Mouse (Mus musculus) left cerebral cortex, adult 2 months (tissue): ENCODE results near the gene Tspan10. TPM values are rescaled to one million over a fixed set of nuclear protein-coding genes. Genes with fewer than 3 reads are reported as not detected.
A peak's percentile ranks its signal among the peaks of the same experiment; 100 is the strongest.

Source experiments
- DNase-seq, 2 experiments: peaks; one replicate each; pipeline ENCODE4 v3.0.0; 2021 to 2022; ENCODE audit warnings: low spot score in 2 of 2, mixed read lengths in 1 of 2; ENCODE audit errors: extremely low spot score in 1 of 2
- H3K27ac ChIP-seq: fragments of 200-600 bp; 2 replicates; pipeline ENCODE4 v1.8.1; 2022
- H3K4me3 ChIP-seq: fragments of 200-600 bp; 2 replicates; pipeline ENCODE4 v1.8.1; 2022
- CTCF ChIP-seq: fragments of 200-600 bp; IDR thresholded peaks from 2 replicates; pipeline ENCODE4 v1.8.1; 2022; ENCODE audit warnings: antibody characterized with exemption, mild to moderate bottlenecking, moderate library complexity
- intact Hi-C: fragments of 180-260 bp; cut with DNase I; formaldehyde crosslinking; loops from one replicate; pipeline ENCODE4 v1.15.1; 2025
- total RNA-seq, 2 experiments: library from RNA; stranded (reverse); gene quantifications; 2 replicates each; pipeline ENCODE4 v1.2.3; 2021

Tspan10 gene
- total RNA-seq, 2 experiments from 2014 or later: 3.8 TPM; not detected in 1

GRCm38 (mm10) chr11:120426727-120427126 lies 15.7 kb upstream of the Tspan10 start:
- TF ChIP-seq CTCF: no peak

GRCm38 (mm10) chr11:120437152-120437856 lies 5.1 kb upstream of the Tspan10 start, which contains the start of gene Nploc4:
Gene Nploc4 (minus strand): TSS chr11:120437708.
- intact Hi-C loops: no loop called here
- Histone ChIP-seq H3K4me3 (peak within 1 kb of the TSS; percentile 95), H3K27ac (peak within 1 kb of the TSS; percentile 92)
- TF ChIP-seq CTCF: peak; percentile 23
- DNase-seq: peak; percentile 85 to 89

More at GRCm38 (mm10) chr11:120426727-120427126, 15.7 kb upstream of the Tspan10 start:
- intact Hi-C loops: no loop called here
- no peak for DNase-seq
- Histone ChIP-seq H3K4me3 (no peak overlapping the region), H3K27ac (no peak overlapping the region)

- H3K4me3 ChIP-seq: peak overlapping the region; percentile 95
- no peak for TF ChIP-seq CTCF
- DNase-seq: no peak
- H3K27ac ChIP-seq: peak overlapping the region; percentile 92
- intact Hi-C loops: no loop called here
These were observed 4.5 kb upstream of the Tspan10 start for GRCm38 (mm10) chr11:120437857-120438385.

DNA sequence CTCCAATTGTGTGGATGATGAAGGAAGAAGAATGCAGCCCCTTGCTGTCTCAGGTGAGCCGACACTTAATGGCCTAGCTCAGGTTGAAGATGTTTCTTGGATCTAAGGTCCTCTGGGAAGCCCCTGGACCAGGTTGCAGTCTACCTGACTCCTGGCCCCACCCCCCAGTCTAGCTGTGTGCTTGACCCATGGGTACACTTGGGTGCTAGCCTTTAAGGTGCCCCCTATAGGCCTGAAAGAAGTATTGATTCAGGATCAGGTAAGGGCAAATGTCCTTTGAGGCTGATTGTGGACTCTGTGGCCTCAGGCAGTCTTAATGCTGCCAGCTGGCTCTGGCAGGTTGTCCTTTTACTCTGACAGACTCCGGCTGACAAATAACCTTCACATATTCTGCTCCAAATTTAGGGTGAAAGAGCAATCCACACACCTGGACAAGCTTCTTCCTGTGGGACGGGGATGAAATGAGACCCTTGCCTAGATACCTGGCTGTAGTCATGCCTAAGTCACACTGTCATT lies 379 bp downstream of the Tspan10 start:
- Histone ChIP-seq H3K4me3 (no peak overlapping the region), H3K27ac (no peak overlapping the region)
- no peak for DNase-seq
- no peak; the same call in 1 of the 2 replicates for TF ChIP-seq CTCF
- intact Hi-C loops: no loop called here

- Histone ChIP-seq H3K4me3 (no peak overlapping the region), H3K27ac (no peak overlapping the region)
- no peak for DNase-seq
- TF ChIP-seq CTCF: no peak
- intact Hi-C loops: no loop called here
These were observed 1.7 kb downstream of the Tspan10 start for GRCm38 (mm10) chr11:120444106-120444505.

DNA sequence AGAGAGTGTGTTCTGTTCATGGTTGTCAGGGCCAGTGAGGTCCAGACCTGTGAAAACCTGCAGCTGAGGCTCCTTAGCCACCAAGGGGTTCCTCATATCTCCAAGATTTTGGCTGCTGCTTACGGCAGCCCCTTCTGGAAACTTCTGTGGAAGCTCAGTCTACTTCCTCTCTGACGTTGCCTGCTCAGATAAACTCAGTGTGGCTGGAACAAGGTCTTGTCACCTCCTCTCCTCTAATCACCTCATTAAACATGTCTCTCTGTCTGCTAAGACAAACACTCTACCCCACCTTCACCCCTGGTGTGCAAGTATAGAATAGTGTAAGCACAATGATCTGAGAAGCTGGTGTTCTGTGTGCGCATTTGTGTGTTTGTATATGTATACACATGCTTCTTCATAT lies 3.0 kb downstream of the Tspan10 start:
- DNase-seq: no peak
- no peak for TF ChIP-seq CTCF
- intact Hi-C loops: no loop called here
- H3K4me3 ChIP-seq: no peak overlapping the region
- H3K27ac ChIP-seq: no peak overlapping the region

DNA sequence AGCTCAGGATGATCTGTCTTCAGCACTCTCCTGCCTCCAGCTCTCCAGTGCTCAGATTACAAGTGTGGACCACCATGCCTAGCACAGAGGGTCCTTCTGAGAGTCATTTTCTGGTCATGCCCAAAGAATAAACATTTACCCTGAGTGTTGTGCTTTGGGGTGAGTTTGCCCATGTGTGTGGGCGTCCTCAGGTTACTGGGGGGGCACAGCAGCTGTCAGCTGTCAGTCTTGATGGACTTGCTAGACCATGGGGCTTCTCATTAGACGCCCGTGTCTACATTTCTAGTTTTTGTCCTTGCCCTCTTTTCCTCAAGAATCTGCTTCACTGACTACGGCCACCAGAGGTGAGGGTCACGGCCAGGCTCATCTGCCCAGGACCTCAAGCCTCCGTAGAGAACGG lies 4.7 kb downstream of the Tspan10 start:
- intact Hi-C loops: no loop called here
- Histone ChIP-seq H3K27ac (no peak overlapping the region), H3K4me3 (no peak overlapping the region)
- DNase-seq: no peak
- TF ChIP-seq CTCF: no peak

DNA sequence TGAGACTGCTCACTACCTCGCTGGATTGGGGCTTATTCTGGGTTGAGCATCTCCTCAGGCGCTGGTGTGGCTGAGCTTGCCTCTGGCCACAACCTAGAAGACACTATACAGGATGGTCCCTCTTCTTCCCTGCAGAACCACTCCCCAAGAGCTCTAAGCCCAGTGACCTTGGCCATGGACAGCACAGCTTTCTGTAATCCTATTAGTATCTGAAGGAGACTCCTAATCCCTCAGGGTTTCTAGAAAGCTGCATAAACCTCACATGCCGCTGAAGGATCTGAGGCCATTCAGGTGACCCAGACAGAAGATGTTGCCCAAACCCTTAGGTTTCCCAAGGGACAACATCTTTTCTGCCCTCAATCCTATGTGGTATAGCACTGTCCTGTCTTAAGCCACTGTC lies 9.8 kb downstream of the Tspan10 start:
- H3K27ac ChIP-seq: no peak overlapping the region
- DNase-seq: no peak
- TF ChIP-seq CTCF: no peak
- H3K4me3 ChIP-seq: no peak overlapping the region
- intact Hi-C loops: no loop called here

DNA sequence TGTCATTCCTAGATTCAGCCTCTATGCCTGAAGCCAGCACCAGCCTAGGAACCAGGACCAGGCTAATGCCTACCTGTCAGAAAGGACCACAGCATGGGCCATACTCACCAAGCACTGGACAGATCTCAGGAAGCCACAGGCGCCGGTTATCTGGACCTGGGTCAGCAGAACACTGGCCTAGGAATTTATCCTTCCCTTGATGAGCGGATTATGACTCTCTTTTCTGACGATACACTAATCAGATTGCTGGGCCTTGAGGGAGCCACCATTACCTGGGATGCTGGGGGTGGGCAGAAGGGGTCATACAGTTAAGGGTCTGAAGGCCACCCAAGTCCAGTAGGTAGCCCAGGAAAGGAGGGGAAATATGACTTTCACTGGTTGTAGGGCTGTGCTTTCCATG lies 10.9 kb downstream of the Tspan10 start, which contains the start of gene Pde6g:
Gene Pde6g, minus strand, starts transcription at position 195 of the 400 bp plus-strand sequence.
- H3K4me3 ChIP-seq: no peak within 1 kb of the TSS
- no peak within 1 kb of the TSS for H3K27ac ChIP-seq
- TF ChIP-seq CTCF: no peak
- DNase-seq: no peak
- intact Hi-C loops: no loop called here

DNA sequence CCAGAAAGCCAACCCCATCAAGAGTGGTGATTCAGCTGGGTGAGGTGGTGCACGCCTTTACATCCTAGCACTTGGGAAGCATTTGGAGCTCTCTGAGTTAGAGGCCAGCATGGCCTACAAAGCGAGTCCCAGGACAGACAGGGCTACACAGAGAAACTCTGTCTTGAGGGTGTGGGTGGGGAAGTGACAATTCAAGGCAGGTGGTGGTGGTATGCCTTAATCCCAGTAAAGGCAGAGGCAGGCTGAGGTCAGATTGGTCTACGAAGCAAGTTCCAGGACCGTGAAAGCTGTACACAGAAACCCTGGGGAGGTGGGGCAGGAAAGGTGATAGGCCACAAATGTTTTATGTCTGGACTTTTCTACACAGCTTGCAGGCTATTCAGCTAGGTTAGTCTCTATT lies 12.5 kb downstream of the Tspan10 start:
- no peak overlapping the region for H3K4me3 ChIP-seq
- intact Hi-C loops: no loop called here
- DNase-seq: no peak
- no peak overlapping the region for H3K27ac ChIP-seq
- no peak for TF ChIP-seq CTCF

GRCm38 (mm10) chr11:120455413-120455812 lies 13.0 kb downstream of the Tspan10 start:
- H3K4me3 ChIP-seq: no peak overlapping the region
- intact Hi-C loops: no loop called here
- DNase-seq: no peak
- no peak overlapping the region for H3K27ac ChIP-seq
- no peak for TF ChIP-seq CTCF

GRCm38 (mm10) chr11:120457370-120457769 lies 14.9 kb downstream of the Tspan10 start:
- intact Hi-C loops: no loop called here

More at GRCm38 (mm10) chr11:120457370-120457769, 14.9 kb downstream of the Tspan10 start:
- Histone ChIP-seq H3K27ac (peak overlapping the region; percentile 97), H3K4me3 (peak overlapping the region; percentile 97)
- no peak for DNase-seq
- no peak for TF ChIP-seq CTCF
